Mouse (Mus musculus) G1E (cell line): ENCODE results near the gene Srpk3. TPM values are rescaled to one million over a fixed set of nuclear protein-coding genes. Genes with fewer than 3 reads are reported as not detected.
"Not testable (repeated sequence)": the region's sequence is repeated elsewhere in the genome, so short reads cannot be mapped to it uniquely, and the experiment has no call there.

Experiments used
- ATAC-seq: 2 replicates; pipeline ENCODE4 v1.8.0; 2016; ENCODE audit warnings: mild to moderate bottlenecking; ENCODE audit not compliant: insufficient number of reproducible peaks, poor library complexity, low FRiP score, severe bottlenecking; ENCODE audit errors: extremely low read depth
- DNase-seq: peaks from one replicate; pipeline ENCODE4 v3.0.0; 2012; ENCODE audit warnings: low spot score
- H3K27me3 ChIP-seq: 2 replicates; pipeline ENCODE4 v1.6.1; 2012; ENCODE audit warnings: mild to moderate bottlenecking, low read length, inconsistent platforms; ENCODE audit not compliant: insufficient read depth
- H3K36me3 ChIP-seq: replicated peaks from 2 replicates; pipeline ENCODE3; 2012; ENCODE audit warnings: mild to moderate bottlenecking, inconsistent platforms
- H3K4me1 ChIP-seq: 2 replicates; pipeline ENCODE4 v1.6.1; 2012; ENCODE audit warnings: low read depth, low read length, inconsistent platforms, mixed read lengths; ENCODE audit not compliant: insufficient read depth
- H3K4me3 ChIP-seq: 2 replicates; pipeline ENCODE4 v1.5.1; 2012; ENCODE audit warnings: low read depth, mild to moderate bottlenecking, inconsistent platforms, low read length, moderate library complexity, mixed read lengths
- H3K9me3 ChIP-seq: replicated peaks from 2 replicates; pipeline ENCODE4 v1.6.1; 2012; ENCODE audit warnings: inconsistent platforms
- CTCF ChIP-seq: IDR thresholded peaks from 2 replicates; pipeline ENCODE4 v1.5.1; 2012; ENCODE audit warnings: low read depth, low read length, inconsistent platforms, mixed read lengths
- GATA1 ChIP-seq: IDR thresholded peaks from 2 replicates; pipeline ENCODE4 v1.6.1; 2012; ENCODE audit warnings: borderline replicate concordance, low read length, inconsistent platforms, mixed read lengths
- GATA2 ChIP-seq: IDR thresholded peaks from 2 replicates; pipeline ENCODE4 v1.6.1; 2012; ENCODE audit warnings: low read depth, low read length, inconsistent platforms, borderline replicate concordance
- POLR2AphosphoS5 ChIP-seq: IDR thresholded peaks from 2 replicates; pipeline ENCODE4 v1.6.1; 2012; ENCODE audit warnings: low read depth, low read length, inconsistent platforms; ENCODE audit not compliant: insufficient replicate concordance
- TAL1 ChIP-seq: conservative IDR thresholded peaks from 2 replicates; pipeline ENCODE4 v1.6.1; 2012; ENCODE audit warnings: low read depth, low read length, inconsistent platforms, mixed read lengths
- polyA plus RNA-seq: library from polyadenylated mRNA; stranded (reverse); fragments of >175 nt; gene quantifications from 2 replicates; pipeline ENCODE4 v1.2.3, GENCODE M21; 2012
- total RNA-seq, 2 experiments: library from RNA; stranded (forward) in 1 of 2; stranded (reverse) in 1 of 2; fragments of 200-1000 nt in 1 of 2; fragments of >200 nt in 1 of 2; fragmentation: Nextera tagmentation in 1 of 2; gene quantifications; 2 replicates each; pipeline ENCODE4 v1.2.3; 2014 to 2017

Gene Srpk3
- total RNA-seq (2014; fragmentation: Nextera tagmentation) (not detected in 2 replicates), total RNA-seq (2017) (0.44 TPM in 1 of 2 replicates, not detected in the other), polyA plus RNA-seq (not detected in 2 replicates)

DNA sequence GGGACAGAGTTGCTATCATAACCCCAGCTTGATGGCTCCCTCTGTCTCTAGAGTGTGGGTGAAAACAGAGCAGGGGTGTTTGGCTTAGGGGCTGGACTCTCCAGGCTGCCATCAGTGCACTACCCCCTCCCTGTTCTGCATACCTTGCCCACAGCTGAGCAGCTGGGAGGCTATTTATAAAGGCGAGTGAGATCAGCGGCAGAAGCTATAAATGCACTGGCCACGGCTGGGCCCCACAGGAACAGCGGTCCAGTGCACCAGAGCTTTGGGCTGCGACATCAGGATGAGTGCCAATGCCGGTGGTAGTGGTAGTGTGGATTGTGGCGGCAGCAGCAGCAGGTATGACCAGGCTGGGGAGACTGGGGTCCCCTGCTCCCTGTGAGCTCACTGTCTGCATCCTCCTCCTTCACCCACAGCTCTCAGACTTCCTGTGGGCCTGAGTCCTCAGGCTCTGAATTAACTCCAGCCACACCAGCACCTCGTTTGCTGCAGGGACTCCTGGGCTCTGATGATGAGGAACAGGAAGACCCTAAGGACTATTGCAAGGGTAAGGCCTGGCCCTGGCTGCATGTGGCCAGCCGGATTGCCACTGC, at the start of gene Srpk3:
TSS of gene Srpk3 (plus strand) at position 238 of the 593 bp plus-strand sequence.
- DNase-seq, result no peak

DNA sequence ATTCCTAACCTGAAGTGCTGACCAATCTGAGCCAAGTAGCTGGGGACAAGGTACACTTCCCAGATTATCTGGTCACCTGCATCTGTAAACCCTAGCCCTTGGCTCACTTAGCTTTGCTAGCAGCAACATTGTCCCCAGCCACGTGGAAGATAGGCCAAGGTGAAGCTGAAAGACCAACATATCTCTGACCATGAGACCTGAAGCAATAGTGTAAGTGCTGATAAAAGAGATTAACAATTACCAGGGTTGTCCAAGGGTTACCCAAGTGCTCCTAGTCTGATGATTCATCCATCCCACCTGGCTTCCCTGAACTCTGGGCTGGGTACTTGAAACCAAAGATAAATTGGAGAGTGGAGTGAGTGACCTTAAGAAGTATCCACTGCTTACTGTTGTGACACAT, 43.3 kb upstream of the Srpk3 start:
- Histone ChIP-seq H3K36me3 (peaks cover 54% of the 10 kb centered on the region), H3K27me3 (no peaks in the 10 kb centered on the region), H3K4me3 (no peak overlapping the region), H3K4me1 (no peaks in the 10 kb centered on the region), H3K9me3 (no peaks in the 10 kb centered on the region)
- no peak for TF ChIP-seq TAL1
- TF ChIP-seq CTCF, result no peak
- no peak for TF ChIP-seq POLR2AphosphoS5
- TF ChIP-seq GATA1, result no peak
- TF ChIP-seq GATA2, result no peak
- ATAC-seq, result no peak
- no peak for DNase-seq

More for the DNA sequence above, at the start of gene Srpk3:
- no peaks in the 10 kb centered on the region for H3K4me1 ChIP-seq
- ATAC-seq, result no peak; the same call in 1 of the 2 replicates
- H3K36me3 ChIP-seq, result peaks cover 44% of the 10 kb centered on the region
- no peak within 1 kb of the TSS for H3K4me3 ChIP-seq
- TF ChIP-seq GATA2 (no peak), GATA1 (no peak), POLR2AphosphoS5 (no peak), CTCF (no peak), TAL1 (no peak)
- peaks cover 18% of the 10 kb centered on the region for H3K27me3 ChIP-seq
- H3K9me3 ChIP-seq, result no peaks in the 10 kb centered on the region

DNA sequence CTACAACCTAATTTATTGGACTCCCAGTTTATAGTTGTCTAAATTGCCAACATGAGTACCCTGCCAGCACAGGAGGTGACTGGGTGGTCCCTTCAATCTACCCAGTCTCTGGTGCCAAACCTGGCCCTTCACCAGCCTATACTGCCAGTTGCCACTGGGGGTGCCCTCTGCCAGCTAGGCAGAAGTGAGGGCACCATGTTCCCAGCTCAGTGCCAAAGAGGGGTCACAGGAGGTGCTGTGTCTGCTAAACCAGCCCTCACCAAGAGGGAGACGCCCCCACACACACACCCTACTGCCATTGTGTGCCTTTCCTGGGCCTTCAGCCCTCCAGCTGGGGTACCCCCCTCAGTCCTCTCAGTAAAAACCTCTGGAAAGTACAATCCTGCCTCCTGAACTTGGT, 36.0 kb upstream of the Srpk3 start:
- Histone ChIP-seq H3K4me3 (no peak overlapping the region), H3K4me1 (no peaks in the 10 kb centered on the region), H3K9me3 (no peaks in the 10 kb centered on the region), H3K27me3 (no peaks in the 10 kb centered on the region), H3K36me3 (peaks cover 36% of the 10 kb centered on the region)
- TF ChIP-seq GATA1, result no peak
- TF ChIP-seq TAL1, result no peak
- TF ChIP-seq GATA2, result no peak
- TF ChIP-seq POLR2AphosphoS5, result no peak
- no peak for TF ChIP-seq CTCF
- DNase-seq, result no peak
- ATAC-seq, result no peak

DNA sequence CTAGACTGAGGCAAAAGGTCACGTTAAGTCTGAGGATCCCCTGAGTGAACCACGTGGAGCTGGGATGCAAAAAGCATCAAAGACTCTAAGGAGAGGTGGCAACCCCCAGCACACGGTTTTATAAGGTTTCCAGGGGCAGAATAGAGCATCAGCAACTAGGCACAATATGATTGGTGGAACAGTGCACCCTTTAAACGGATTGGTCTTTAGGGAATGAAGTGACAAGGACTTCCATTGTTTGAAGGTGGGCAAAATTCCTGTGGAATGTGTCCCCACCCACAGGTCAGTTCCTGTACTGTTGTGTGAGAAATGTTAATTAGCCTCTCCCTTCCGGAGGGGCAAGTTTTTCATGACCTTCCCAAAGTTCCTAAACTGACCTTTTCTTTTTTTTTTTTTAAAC, 35.1 kb upstream of the Srpk3 start:
- ATAC-seq (no peak), DNase-seq (no peak)
- no peaks in the 10 kb centered on the region for H3K4me1 ChIP-seq
- no peak overlapping the region for H3K4me3 ChIP-seq
- no peak for TF ChIP-seq POLR2AphosphoS5
- no peak for TF ChIP-seq TAL1
- TF ChIP-seq CTCF, result no peak
- no peak for TF ChIP-seq GATA1
- TF ChIP-seq GATA2, result no peak
- H3K36me3 ChIP-seq, result peaks cover 29% of the 10 kb centered on the region
- no peaks in the 10 kb centered on the region for H3K9me3 ChIP-seq
- H3K27me3 ChIP-seq, result no peaks in the 10 kb centered on the region

DNA sequence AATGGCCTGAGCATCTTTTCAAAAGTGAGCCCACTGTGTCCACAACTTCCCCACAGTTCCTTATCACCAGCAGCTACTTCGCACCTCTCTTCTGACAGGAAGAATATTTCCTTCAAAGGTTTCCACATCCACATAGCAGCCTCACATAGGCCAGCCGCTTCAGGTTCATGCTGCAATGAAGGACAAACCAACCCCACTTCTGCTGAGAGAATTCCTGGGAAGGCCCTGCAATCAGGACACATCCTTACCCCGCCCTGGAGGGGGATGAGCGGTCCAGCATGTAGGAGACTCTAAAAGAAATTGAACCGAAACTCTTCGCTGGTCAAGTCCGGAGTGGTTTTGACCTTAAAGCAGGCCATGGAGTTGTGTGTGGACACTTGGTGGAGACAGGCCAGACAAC, 34.4 kb upstream of the Srpk3 start:
- peaks cover 23% of the 10 kb centered on the region for H3K36me3 ChIP-seq
- not testable (repeated sequence) for H3K9me3 ChIP-seq, ATAC-seq

DNA sequence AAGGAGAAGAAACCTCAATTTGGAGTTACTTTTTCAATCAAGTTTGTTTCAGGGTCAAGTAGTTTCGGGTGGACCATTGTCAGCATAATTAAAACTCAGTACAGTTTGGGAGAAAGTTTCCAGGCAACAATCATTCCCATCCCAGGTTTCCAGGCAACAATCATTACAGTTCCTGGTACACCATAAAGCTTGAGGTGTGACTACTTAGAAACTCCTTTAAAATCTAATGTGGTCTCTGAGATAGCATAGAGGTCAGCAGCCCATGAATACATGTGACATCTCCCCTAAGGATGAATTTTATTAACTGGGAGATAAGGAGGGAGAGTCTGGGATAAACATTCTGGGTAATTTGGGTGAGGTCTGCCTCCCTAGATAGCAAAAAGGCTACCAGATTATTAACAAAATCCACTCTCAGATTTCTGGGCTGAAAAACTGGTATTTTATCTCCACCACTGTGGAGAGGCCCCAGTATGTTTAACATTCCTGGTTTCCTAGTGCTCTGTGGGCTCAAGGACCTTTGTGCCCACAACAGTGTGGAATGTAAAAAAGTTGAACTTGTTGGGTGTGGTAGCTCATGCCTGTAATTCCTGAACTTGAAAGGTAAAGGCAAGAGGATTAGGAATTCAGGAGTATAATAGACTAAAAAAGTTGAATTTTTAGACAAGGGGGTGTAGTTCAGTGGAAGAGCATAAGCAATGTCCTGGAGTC, 29.3 kb upstream of the Srpk3 start:
- H3K27me3 ChIP-seq, result no peaks in the 10 kb centered on the region
- ATAC-seq (no peak), DNase-seq (no peak)
- H3K9me3 ChIP-seq, result no peaks in the 10 kb centered on the region
- H3K4me1 ChIP-seq, result no peaks in the 10 kb centered on the region
- H3K4me3 ChIP-seq, result no peak overlapping the region
- H3K36me3 ChIP-seq, result no peaks in the 10 kb centered on the region
- TF ChIP-seq GATA1 (no peak), GATA2 (no peak), TAL1 (no peak), CTCF (no peak), POLR2AphosphoS5 (no peak)

More for the DNA sequence above, 34.4 kb upstream of the Srpk3 start:
- DNase-seq, H3K4me1 ChIP-seq, H3K4me3 ChIP-seq, H3K27me3 ChIP-seq: not testable (repeated sequence)
